Mouse (Mus musculus) liver, embryonic 14.5 days (tissue): ENCODE measurements around the gene Gars. TPM values are rescaled to one million over a fixed set of nuclear protein-coding genes. Genes with fewer than 3 reads are reported as not detected.

Experiments used
- ATAC-seq: fragments of 200-750 bp; cut with Nextera tagmentation; 2 replicates; pipeline ENCODE4 v1.8.0; 2017; ENCODE audit warnings: moderate number of reproducible peaks, mild to moderate bottlenecking, moderate library complexity; ENCODE audit not compliant: insufficient read depth
- DNase-seq, 3 experiments: peaks; one replicate each; pipeline ENCODE4 v3.0.0-alpha.2; 2012 to 2013; ENCODE audit warnings: low read depth in 3 of 3, low spot score in 3 of 3
- H3K27ac ChIP-seq: fragments of 300-500 bp; sonication (generic); 2 replicates; pipeline ENCODE4 v1.5.1; 2014; ENCODE audit warnings: moderate library complexity, mild to moderate bottlenecking, control low read depth, inconsistent platforms
- H3K27me3 ChIP-seq: fragments of 300-500 bp; sonication (generic); 2 replicates; pipeline ENCODE4 v1.6.1; 2014; ENCODE audit warnings: mild to moderate bottlenecking, low read length, moderate library complexity; ENCODE audit not compliant: control insufficient read depth, insufficient read depth
- H3K36me3 ChIP-seq: fragments of 300-500 bp; sonication (generic); replicated peaks from 2 replicates; pipeline ENCODE4 v1.6.1; 2014; ENCODE audit warnings: low read depth; ENCODE audit not compliant: control insufficient read depth, insufficient read depth
- H3K4me1 ChIP-seq, 2 experiments: fragments of 200-500 bp in 1 of 2; fragments of 300-500 bp in 1 of 2; sonication (generic) in 1 of 2; replicated peaks; 2 replicates each; pipeline ENCODE4 v1.6.1; 2012 to 2014; ENCODE audit warnings: antibody characterized with exemption in 1 of 2, inconsistent platforms in 1 of 2, low read length in 1 of 2; ENCODE audit not compliant: control insufficient read depth in 2 of 2, insufficient read depth in 2 of 2
- H3K4me2 ChIP-seq: fragments of 300-500 bp; sonication (generic); 2 replicates; pipeline ENCODE4 v1.6.1; 2014; ENCODE audit warnings: low read depth, mild to moderate bottlenecking, control low read depth, moderate library complexity
- H3K4me3 ChIP-seq, 2 experiments: fragments of 200-500 bp in 1 of 2; fragments of 300-500 bp in 1 of 2; sonication (generic) in 1 of 2; 2 replicates each; pipeline ENCODE4 v1.5.1; 2012 to 2014; ENCODE audit warnings: low read depth in 2 of 2, low read length in 2 of 2, mild to moderate bottlenecking in 2 of 2, control low read depth in 1 of 2, inconsistent platforms in 1 of 2, moderate library complexity in 1 of 2; ENCODE audit not compliant: insufficient read depth in 1 of 2
- H3K9ac ChIP-seq: fragments of 300-500 bp; sonication (generic); replicated peaks from 2 replicates; pipeline ENCODE4 v1.6.1; 2014; ENCODE audit warnings: mild to moderate bottlenecking, control low read depth, moderate library complexity
- H3K9me3 ChIP-seq: fragments of 300-500 bp; sonication (generic); 2 replicates; pipeline ENCODE4 v1.6.1; 2016; ENCODE audit warnings: low read length, mixed read lengths; ENCODE audit not compliant: control insufficient read depth
- CTCF ChIP-seq: IDR thresholded peaks from 2 replicates; pipeline ENCODE4 v1.5.1; 2016; ENCODE audit warnings: antibody characterized with exemption, low read depth, control low read depth
- EP300 ChIP-seq: IDR thresholded peaks from 2 replicates; pipeline ENCODE4 v1.6.1; 2016; ENCODE audit warnings: antibody characterized with exemption, low read depth
- WGBS: fragments of 180-500 bp; shearing (Covaris S2); extraction: QIAGEN DNeasy Blood & Tissue Kit; methylation state at CpG from one replicate; pipeline ENCODE4 v1.1.7; 2014; ENCODE audit not compliant: insufficient replicate concordance; 5-methylcytosine and 5-hydroxymethylcytosine counted together
- polyA plus RNA-seq, 2 experiments: library from polyadenylated mRNA; depleted of rRNA in 1 of 2; stranded (reverse) in 1 of 2; unstranded in 1 of 2; fragments of >200 nt; fragmentation: Nextera tagmentation in 1 of 2; extraction: Ambion mirVana in 1 of 2; gene quantifications; 2 replicates each; pipeline versions ENCODE4 v1.2.1 to v1.2.3; 2012 to 2014

Gene Gars
- 29.4 and 50.9 TPM in 2 replicates for polyA plus RNA-seq (2012; rRNA removed)
- polyA plus RNA-seq (2014; fragmentation: Nextera tagmentation; extraction: Ambion mirVana) = 99.3 and 104 TPM in 2 replicates

DNA sequence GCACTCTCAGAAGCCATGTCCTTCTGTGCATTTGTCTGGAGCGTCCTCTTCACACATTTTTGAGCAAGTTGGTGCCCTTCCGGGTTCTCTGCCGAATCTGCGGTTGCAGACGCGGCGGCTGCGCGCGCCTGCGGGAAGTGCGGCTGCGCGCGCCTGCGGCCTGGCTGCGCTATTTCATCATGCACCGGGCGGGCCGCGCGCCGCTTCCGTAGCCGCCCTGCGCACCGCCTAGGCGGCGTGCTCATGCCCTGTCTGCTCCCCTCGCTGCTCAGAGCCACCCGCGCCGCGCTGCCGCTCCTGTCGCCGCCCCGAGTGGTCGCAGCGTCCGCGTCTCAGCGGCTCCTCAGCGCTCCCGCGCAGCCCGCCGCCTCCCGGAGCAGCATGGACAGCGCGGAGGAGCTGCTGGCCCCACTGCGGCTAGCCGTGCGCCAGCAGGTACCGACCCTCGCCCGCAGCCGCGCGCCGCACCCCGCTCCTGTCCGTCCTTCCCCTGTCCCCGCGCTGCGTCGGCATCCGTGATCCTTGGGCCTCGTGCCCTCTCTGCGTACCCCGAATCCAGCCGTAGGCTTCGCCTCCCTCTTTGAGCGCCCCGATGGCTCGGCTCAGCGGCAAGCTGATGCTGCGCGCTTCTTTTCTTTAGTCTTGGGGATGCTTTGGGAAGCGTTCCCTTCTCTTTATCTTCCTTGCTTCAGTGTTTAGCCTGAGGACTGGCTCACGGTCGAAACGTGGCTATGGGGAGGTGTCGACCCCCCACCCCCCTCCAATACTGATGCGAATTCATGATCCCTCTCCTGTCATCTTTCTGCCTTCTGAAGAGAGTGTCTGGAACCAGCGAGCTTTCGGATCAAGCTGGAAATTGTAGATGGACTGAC lies at the start of gene Gars:
TSS of gene Gars (plus strand) at position 209 of the 872 bp plus-strand sequence.
- DNase-seq (peak; percentile 69 to 73 (median 69)), ATAC-seq (peak; percentile 94)
- Histone ChIP-seq H3K9ac (peak within 1 kb of the TSS; percentile 99), H3K27me3 (no peaks in the 10 kb centered on the region), H3K27ac (peak within 1 kb of the TSS; percentile 89), H3K36me3 (no peaks in the 10 kb centered on the region), H3K4me3 (peak within 1 kb of the TSS; percentile 74 to 99), H3K4me2 (peak within 1 kb of the TSS; percentile 89), H3K4me1 (peaks cover 9 to 14% of the 10 kb centered on the region in 2 experiments; a peak in 3 of 4 replicates), H3K9me3 (no peaks in the 10 kb centered on the region)
- no peak for TF ChIP-seq CTCF
- no peak for TF ChIP-seq EP300
- under 1% methylated on average over 78 of the region's 87 CpGs for WGBS

DNA sequence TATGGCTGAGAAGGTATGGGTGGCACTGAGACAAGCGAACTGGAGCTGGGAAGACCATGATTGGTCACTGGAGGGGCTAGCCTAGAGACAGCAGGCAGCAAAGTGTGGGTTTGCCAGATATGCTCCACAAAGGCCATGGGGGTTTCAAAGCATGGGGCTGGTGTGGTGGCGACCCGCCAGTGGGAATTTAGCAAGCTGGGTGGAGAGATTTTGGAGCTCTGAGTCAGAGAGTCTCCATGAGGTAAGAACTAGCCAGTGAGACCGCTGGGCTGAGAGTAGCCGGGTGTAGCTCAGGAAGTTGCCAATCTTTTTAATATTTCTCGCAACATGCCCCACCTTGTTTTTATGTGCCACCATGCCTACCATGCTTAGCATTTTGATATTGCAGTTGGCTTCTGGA lies 49.7 kb upstream of the Gars start:
- H3K9ac ChIP-seq = no peak overlapping the region
- peaks cover 8 to 15% of the 10 kb centered on the region in 2 experiments for H3K4me1 ChIP-seq
- ATAC-seq (no peak), DNase-seq (no peak)
- H3K4me3 ChIP-seq = no peak overlapping the region
- no peak overlapping the region for H3K27ac ChIP-seq
- no peak overlapping the region for H3K4me2 ChIP-seq
- 73% methylated on average over 6 of the region's 6 CpGs for WGBS
- no peaks in the 10 kb centered on the region for H3K9me3 ChIP-seq
- H3K27me3 ChIP-seq = no peaks in the 10 kb centered on the region
- TF ChIP-seq EP300 (no peak), CTCF (no peak)
- no peaks in the 10 kb centered on the region for H3K36me3 ChIP-seq

DNA sequence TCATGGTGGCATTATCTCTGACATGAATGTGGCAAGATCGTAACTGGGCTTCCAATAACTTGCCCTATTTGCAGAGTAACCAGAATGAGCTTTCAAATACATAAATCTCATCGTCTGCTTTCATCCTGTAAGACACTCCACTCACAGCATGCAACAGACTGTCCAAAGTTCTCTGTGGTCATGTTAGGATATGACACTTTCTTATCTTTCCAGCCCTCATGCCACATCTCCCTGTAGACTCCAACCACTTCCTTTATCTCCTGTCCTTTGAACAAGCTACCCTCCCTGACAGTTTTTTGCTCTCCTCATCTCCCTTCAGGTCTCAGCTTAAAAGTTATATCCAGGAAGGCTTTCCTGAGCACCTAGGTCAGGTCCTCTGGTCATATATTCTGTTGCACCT lies 46.6 kb upstream of the Gars start:
- H3K9ac ChIP-seq = no peak overlapping the region
- no peaks in the 10 kb centered on the region for H3K9me3 ChIP-seq
- TF ChIP-seq CTCF (no peak), EP300 (peak; percentile 19; the same call in 1 of the 2 replicates)
- no peak overlapping the region; the same call in 1 of the 2 replicates for H3K4me2 ChIP-seq
- H3K4me3 ChIP-seq = no peak overlapping the region
- ATAC-seq = no peak
- peaks cover 8 to 18% of the 10 kb centered on the region in 2 experiments for H3K4me1 ChIP-seq
- DNase-seq = no peak
- WGBS = 14% methylated on average over 2 of the region's 2 CpGs
- H3K36me3 ChIP-seq = no peaks in the 10 kb centered on the region
- H3K27me3 ChIP-seq = no peaks in the 10 kb centered on the region
- no peak overlapping the region for H3K27ac ChIP-seq

DNA sequence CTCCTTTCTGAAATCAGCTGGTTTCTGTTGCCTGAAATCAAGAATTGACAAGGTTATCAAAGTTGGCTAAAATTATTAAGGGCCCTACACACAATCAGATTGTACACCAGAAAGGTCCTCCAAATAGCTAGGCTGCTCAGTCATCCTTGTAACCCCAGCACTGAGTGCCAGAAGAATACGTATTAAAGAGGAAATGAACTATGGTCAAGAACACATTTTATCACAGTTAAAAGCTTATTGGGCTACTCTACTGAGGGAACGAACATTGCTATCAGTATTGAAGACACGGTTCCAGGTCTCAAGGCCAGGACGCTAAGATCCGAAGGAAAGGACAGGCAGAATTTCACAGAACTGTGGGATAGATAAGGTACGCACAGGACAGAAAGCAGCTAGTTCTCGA lies 45.7 kb upstream of the Gars start:
- ATAC-seq (no peak), DNase-seq (no peak)
- Histone ChIP-seq H3K27ac (no peak overlapping the region), H3K4me2 (peak overlapping the region; percentile 90), H3K36me3 (no peaks in the 10 kb centered on the region), H3K9me3 (no peaks in the 10 kb centered on the region), H3K4me1 (peaks cover 8 to 18% of the 10 kb centered on the region in 2 experiments), H3K4me3 (peak overlapping the region; percentile 57 to 61), H3K27me3 (no peaks in the 10 kb centered on the region), H3K9ac (peak overlapping the region; percentile 47)
- WGBS = 0% methylated on average over 7 of the region's 7 CpGs
- TF ChIP-seq EP300 (no peak), CTCF (no peak)

DNA sequence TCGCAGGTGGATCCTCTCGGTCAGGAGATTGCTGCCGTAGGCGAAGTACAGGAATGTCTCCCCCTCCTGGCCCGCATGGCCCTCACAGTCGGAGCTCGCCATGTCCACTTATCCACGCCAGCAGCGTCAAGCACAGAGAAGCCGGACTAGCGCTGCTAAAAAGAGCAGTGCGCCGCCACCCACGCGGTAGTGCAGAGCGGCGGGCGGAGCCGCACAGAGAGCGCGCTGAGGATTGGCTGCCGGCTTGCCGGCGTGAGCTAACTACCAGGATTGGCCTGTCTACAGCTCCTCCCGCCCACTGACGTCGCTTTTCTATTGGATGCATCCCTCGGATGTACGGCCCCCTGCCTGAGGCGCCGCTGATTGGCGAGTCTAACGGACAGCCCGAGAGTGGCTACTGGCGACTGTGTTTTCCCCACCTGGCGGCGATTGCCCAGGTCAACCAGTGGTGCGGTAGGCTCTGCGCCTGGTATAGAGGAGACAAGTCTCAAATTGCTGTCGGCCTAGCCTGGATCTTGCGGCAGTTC lies 45.0 kb upstream of the Gars start, which contains the start of gene Ggct:
TSS of gene Ggct (minus strand) at position 217 of the 527 bp plus-strand sequence.
- Histone ChIP-seq H3K9me3 (no peaks in the 10 kb centered on the region), H3K9ac (peak within 1 kb of the TSS; percentile 47), H3K36me3 (no peaks in the 10 kb centered on the region), H3K27ac (no peak within 1 kb of the TSS), H3K4me1 (peaks cover 8 to 18% of the 10 kb centered on the region in 2 experiments), H3K27me3 (no peaks in the 10 kb centered on the region), H3K4me2 (peak within 1 kb of the TSS; percentile 90), H3K4me3 (peak within 1 kb of the TSS; percentile 57 to 70)
- under 1% methylated on average over 41 of the region's 41 CpGs for WGBS
- ATAC-seq = peak; percentile 100
- TF ChIP-seq CTCF = peak; percentile 69; the same call in 1 of the 2 replicates
- TF ChIP-seq EP300 = no peak
- DNase-seq = peak; percentile 89 to 92 (median 91)
